Mouse (Mus musculus) cortical plate, adult 2 months (tissue): ENCODE results near the gene Prepl. TPM values are rescaled to one million over a fixed set of nuclear protein-coding genes. Genes with fewer than 3 reads are reported as not detected.

ENCODE experiments used
- H3K27ac ChIP-seq: fragments of 200-500 bp; 2 replicates; pipeline ENCODE4 v1.5.1; 2012; ENCODE audit warnings: low read length, control low read depth, inconsistent platforms; ENCODE audit not compliant: insufficient read depth
- H3K4me1 ChIP-seq: fragments of 200-500 bp; 2 replicates; pipeline ENCODE4 v1.6.1; 2011; ENCODE audit warnings: low read length; ENCODE audit not compliant: control insufficient read depth, insufficient read depth
- H3K4me3 ChIP-seq: fragments of 200-500 bp; 2 replicates; pipeline ENCODE4 v1.5.1; 2011; ENCODE audit warnings: mild to moderate bottlenecking, low read length, control low read depth; ENCODE audit not compliant: insufficient read depth
- CTCF ChIP-seq: fragments of 200-500 bp; IDR thresholded peaks from 2 replicates; pipeline ENCODE4 v1.5.1; 2011; ENCODE audit warnings: mild to moderate bottlenecking, control low read depth, low read length; ENCODE audit not compliant: insufficient read depth; ENCODE audit errors: extremely low read depth
- POLR2A ChIP-seq: fragments of 200-500 bp; IDR thresholded peaks from 2 replicates; pipeline ENCODE4 v1.6.1; 2011; ENCODE audit warnings: mild to moderate bottlenecking, low read length, control low read depth; ENCODE audit not compliant: insufficient read depth; ENCODE audit errors: extremely low read depth
- polyA plus RNA-seq: library from polyadenylated mRNA; depleted of rRNA; stranded (reverse); fragments of >200 nt; gene quantifications from 2 replicates; pipeline ENCODE4 v1.2.3, GENCODE M21; 2012

The Prepl gene
- polyA plus RNA-seq, 1 experiment = 259 TPM

GRCm38 (mm10) chr17:85089621-85090020, 420 bp downstream of the Prepl start:
- no peak for TF ChIP-seq CTCF
- TF ChIP-seq POLR2A = no peak
- Histone ChIP-seq H3K4me1 (peaks cover 7% of the 10 kb centered on the region), H3K4me3 (peak overlapping the region; percentile 93), H3K27ac (peak overlapping the region; percentile 55)

DNA sequence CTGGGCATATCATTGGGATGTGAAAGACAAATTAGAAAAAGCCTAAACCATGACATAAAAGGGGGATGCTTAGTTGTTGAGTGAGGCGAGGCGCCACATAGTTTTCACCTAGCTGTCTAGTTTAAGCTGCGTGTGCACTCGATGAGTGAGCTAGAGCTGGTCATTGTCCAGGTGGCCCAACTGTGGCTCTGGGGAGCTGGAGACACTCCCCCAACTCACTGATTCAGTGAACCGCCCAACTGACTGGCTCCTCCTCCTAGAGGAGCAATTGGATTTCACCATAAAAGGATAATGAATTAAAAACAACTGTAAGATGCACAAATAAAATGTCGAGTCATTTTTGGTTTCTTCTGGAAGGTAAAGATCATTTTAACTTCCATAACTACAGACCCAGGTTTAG, 1.0 kb downstream of the Prepl start:
- Histone ChIP-seq H3K4me3 (peak overlapping the region; percentile 93), H3K4me1 (peaks cover 7% of the 10 kb centered on the region), H3K27ac (no peak overlapping the region)
- TF ChIP-seq CTCF (no peak), POLR2A (no peak)

- Histone ChIP-seq H3K4me3 (peak overlapping the region; percentile 93; the same call in 1 of the 2 replicates), H3K4me1 (peaks cover 7% of the 10 kb centered on the region), H3K27ac (no peak overlapping the region)
- TF ChIP-seq CTCF = no peak
- no peak for TF ChIP-seq POLR2A
These were observed 1.6 kb downstream of the Prepl start for GRCm38 (mm10) chr17:85088401-85088800.

DNA sequence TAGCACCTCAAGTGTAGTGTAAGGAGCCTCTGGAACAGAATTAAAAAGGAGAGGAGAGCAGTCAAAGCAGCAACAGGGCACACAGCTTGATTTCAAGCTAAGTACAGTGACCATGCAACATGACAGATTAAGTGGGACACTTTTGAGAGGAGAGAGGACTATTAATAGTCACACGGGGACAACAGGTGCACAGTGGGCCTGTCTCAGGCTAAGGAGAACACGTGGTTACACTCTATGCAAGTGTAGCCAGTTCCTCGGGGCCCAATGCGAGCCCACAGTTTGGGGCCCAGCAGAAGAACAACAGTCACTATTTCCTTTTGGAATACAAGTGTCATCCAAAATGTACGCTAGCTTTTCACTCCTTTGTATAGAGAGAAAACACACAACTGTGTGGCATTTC, 2.5 kb downstream of the Prepl start:
- Histone ChIP-seq H3K4me3 (no peak overlapping the region), H3K4me1 (peaks cover 7% of the 10 kb centered on the region), H3K27ac (no peak overlapping the region)
- TF ChIP-seq POLR2A (no peak), CTCF (no peak)

- Histone ChIP-seq H3K4me3 (no peak overlapping the region), H3K27ac (no peak overlapping the region), H3K4me1 (peaks cover 7% of the 10 kb centered on the region)
- no peak for TF ChIP-seq POLR2A
- no peak for TF ChIP-seq CTCF
These were observed 3.5 kb downstream of the Prepl start for GRCm38 (mm10) chr17:85086501-85086900.

GRCm38 (mm10) chr17:85085335-85085734, 4.7 kb downstream of the Prepl start:
- peaks cover 5% of the 10 kb centered on the region for H3K4me1 ChIP-seq
- H3K4me3 ChIP-seq = no peak overlapping the region
- no peak overlapping the region for H3K27ac ChIP-seq
- TF ChIP-seq CTCF = no peak
- no peak for TF ChIP-seq POLR2A

- Histone ChIP-seq H3K27ac (no peak overlapping the region), H3K4me1 (no peaks in the 10 kb centered on the region; the same call in none of the 2 replicates), H3K4me3 (no peak overlapping the region)
- TF ChIP-seq CTCF = no peak
- TF ChIP-seq POLR2A = no peak
These were observed 9.3 kb downstream of the Prepl start for GRCm38 (mm10) chr17:85080781-85081180.

GRCm38 (mm10) chr17:85079276-85079675, 10.8 kb downstream of the Prepl start:
- TF ChIP-seq POLR2A = no peak
- no peak for TF ChIP-seq CTCF
- Histone ChIP-seq H3K4me1 (no peaks in the 10 kb centered on the region; the same call in 1 of the 2 replicates), H3K4me3 (no peak overlapping the region), H3K27ac (no peak overlapping the region)

- Histone ChIP-seq H3K27ac (no peak overlapping the region), H3K4me1 (peaks cover 5% of the 10 kb centered on the region)
- TF ChIP-seq POLR2A = no peak
- no peak for TF ChIP-seq CTCF
These were observed 16.0 kb downstream of the Prepl start for GRCm38 (mm10) chr17:85074083-85074482.

DNA sequence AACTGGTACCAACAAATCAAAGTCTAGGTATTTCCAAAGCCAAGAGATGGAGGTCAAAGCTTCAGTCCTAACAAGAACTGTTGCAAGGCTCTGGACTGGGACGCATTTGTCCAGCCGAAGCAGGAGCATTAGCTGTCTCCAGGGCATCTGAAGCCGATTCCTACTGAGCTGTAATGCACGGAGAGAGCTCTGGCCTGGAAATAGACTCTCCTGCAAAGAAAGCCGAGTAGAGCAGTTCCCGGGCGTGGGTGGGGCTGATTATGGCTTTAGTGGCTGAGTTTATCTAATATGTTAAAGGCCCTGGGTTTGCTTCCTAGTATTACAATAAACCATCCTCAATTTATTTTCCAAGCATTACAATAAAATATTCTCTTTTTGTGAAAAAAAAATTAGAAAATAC, 16.8 kb downstream of the Prepl start:
- peaks cover 5% of the 10 kb centered on the region for H3K4me1 ChIP-seq
- no peak overlapping the region for H3K27ac ChIP-seq
- TF ChIP-seq CTCF (no peak), POLR2A (no peak)
- H3K4me3 ChIP-seq = no peak overlapping the region

More at GRCm38 (mm10) chr17:85074083-85074482, 16.0 kb downstream of the Prepl start:
- no peak overlapping the region for H3K4me3 ChIP-seq

GRCm38 (mm10) chr17:85072383-85072782, 17.7 kb downstream of the Prepl start:
- Histone ChIP-seq H3K4me1 (peaks cover 6% of the 10 kb centered on the region), H3K27ac (no peak overlapping the region), H3K4me3 (no peak overlapping the region)
- TF ChIP-seq POLR2A = no peak
- TF ChIP-seq CTCF = no peak
